In genomic region chr2:118659077-118659476, GRCm38 (mm10) we compare ENCODE assay signal across 8 mouse cellular contexts. TPM values are rescaled to one million over a fixed set of nuclear protein-coding genes. Genes with fewer than 3 reads are reported as not detected.
DNase-seq lines count a peak whose midpoint lies in the region; ATAC-seq lines count a peak whose summit lies in the region.

No protein-coding gene starts in this region.

- H3K27ac ChIP-seq in heart, embryonic 12.5 days (ENCODE audit: poor library complexity, severe bottlenecking): peak overlapping the region; percentile 72
- peak overlapping the region; percentile 95 for H3K27ac ChIP-seq in liver, embryonic 16.5 days (ENCODE audit: low read length)

- peaks cover 6% of the 10 kb centered on the region; the same call in 1 of the 2 replicates for H3K27me3 ChIP-seq in heart, embryonic 12.5 days (replicated peaks)
- no peaks in the 10 kb centered on the region for H3K27me3 ChIP-seq in liver, embryonic 16.5 days (ENCODE audit: control insufficient read depth, insufficient read depth, low read depth, low read length)

- peaks cover 53% of the 10 kb centered on the region for H3K4me1 ChIP-seq in heart, embryonic 12.5 days (replicated peaks)
- peaks cover 58% of the 10 kb centered on the region for H3K4me1 ChIP-seq in liver, embryonic 16.5 days (ENCODE audit: control insufficient read depth, low read depth, low read length)

- WGBS in heart, embryonic 12.5 days: 36% methylated on average over 1 of the region's 1 CpGs
- WGBS in liver, embryonic 16.5 days (ENCODE audit: insufficient replicate concordance): 10% methylated on average over 1 of the region's 1 CpGs

- H3K9ac ChIP-seq in heart, embryonic 12.5 days: no peak overlapping the region
- peak overlapping the region; percentile 60 for H3K9ac ChIP-seq in liver, embryonic 16.5 days (ENCODE audit: low read depth, low read length)

- no peaks in the 10 kb centered on the region for H3K9me3 ChIP-seq in heart, embryonic 12.5 days (replicated peaks)
- H3K9me3 ChIP-seq in liver, embryonic 16.5 days (replicated peaks; ENCODE audit: control insufficient read depth, low read length): no peaks in the 10 kb centered on the region

- no peak overlapping the region for H3K4me3 ChIP-seq in heart, embryonic 12.5 days
- H3K4me3 ChIP-seq in liver, embryonic 16.5 days (ENCODE audit: low read depth, low read length): peak overlapping the region; percentile 59

- peak; percentile 65 for ATAC-seq in heart, embryonic 12.5 days (ENCODE audit: insufficient number of reproducible peaks, low FRiP score)
- ATAC-seq in liver, embryonic 16.5 days (ENCODE audit: low read depth): peak; percentile 83

- H3K36me3 ChIP-seq in heart, embryonic 12.5 days: no peaks in the 10 kb centered on the region
- no peaks in the 10 kb centered on the region for H3K36me3 ChIP-seq in liver, embryonic 16.5 days (ENCODE audit: control insufficient read depth, insufficient read depth)

- H3K4me2 ChIP-seq in heart, embryonic 12.5 days: peak overlapping the region; percentile 74
- peak overlapping the region; percentile 78 for H3K4me2 ChIP-seq in liver, embryonic 16.5 days (ENCODE audit: low read depth, low read length)

- peak; percentile 18 for DNase-seq in gastrocnemius, adult 18-20 months (ENCODE audit: low spot score)
- no peak for DNase-seq in gastrocnemius, adult 8-10 months (ENCODE audit: low spot score in 2 of 2)
- peak; percentile 74 for DNase-seq in 3134 (ENCODE audit: extremely low read depth, insufficient read length, low spot score)
- peak; percentile 83 for DNase-seq in adipocyte (ENCODE audit: low spot score)
- DNase-seq in yolk sac, embryonic 10.5 days (ENCODE audit: low spot score): peak; percentile 72
- no peak for DNase-seq in thymus, postnatal 10 days (ENCODE audit: low spot score in 2 of 2)

RNA-seq across cellular contexts. Expression of gene Pak6, which starts 4.0 kb away (rescaled TPM):
- not detected for total RNA-seq in gastrocnemius, adult 18-20 months (2021)
- not detected for total RNA-seq in gastrocnemius, adult 8-10 months (2022)
- polyA plus RNA-seq in heart, embryonic 12.5 days (2016; fragmentation: Nextera tagmentation; extraction: Ambion mirVana): 4.6 and 5.8 TPM in 2 replicates
- 0.14 and 0.30 TPM in 2 replicates for polyA plus RNA-seq in liver, embryonic 16.5 days (2015; fragmentation: Nextera tagmentation; extraction: Ambion mirVana)

RNA-seq across cellular contexts. Expression of gene Ankrd63, which starts 44.7 kb away (rescaled TPM):
- not detected for total RNA-seq in gastrocnemius, adult 18-20 months (2021)
- total RNA-seq in gastrocnemius, adult 8-10 months (2022): not detected
- 1.2 and 1.4 TPM in 2 replicates for polyA plus RNA-seq in heart, embryonic 12.5 days (2016; fragmentation: Nextera tagmentation; extraction: Ambion mirVana)
- polyA plus RNA-seq in liver, embryonic 16.5 days (2015; fragmentation: Nextera tagmentation; extraction: Ambion mirVana): 0.02 and 0.06 TPM in 2 replicates

Comparison
In these comparisons a context has a peak if more than half of its experiments do, and no peak if none do; other contexts are left out.
1. DNase-seq: peak in gastrocnemius, adult 18-20 months (single experiment), 3134 (single experiment), adipocyte (single experiment) and yolk sac, embryonic 10.5 days (single experiment); none in gastrocnemius, adult 8-10 months (0 of 2) and thymus, postnatal 10 days (0 of 2).